Mouse (Mus musculus) adrenal gland, adult 10 weeks (tissue): Measurements from ENCODE around the gene Tap1. TPM values are rescaled to one million over a fixed set of nuclear protein-coding genes. Genes with fewer than 3 reads are reported as not detected.

Source experiments
- polyA plus RNA-seq: library from polyadenylated mRNA; stranded (reverse); fragments of 350-450 nt; fragmentation: Illumina TruSeq; extraction: RNeasy Lipid Tissue Mini Kit (QIAGEN cat#74804); gene quantifications from one replicate; pipeline ENCODE4 v1.2.3, GENCODE M21; 2014; ENCODE audit warnings: low read depth, low replicate concordance

Tap1 gene
- 2.2 TPM for polyA plus RNA-seq

DNA sequence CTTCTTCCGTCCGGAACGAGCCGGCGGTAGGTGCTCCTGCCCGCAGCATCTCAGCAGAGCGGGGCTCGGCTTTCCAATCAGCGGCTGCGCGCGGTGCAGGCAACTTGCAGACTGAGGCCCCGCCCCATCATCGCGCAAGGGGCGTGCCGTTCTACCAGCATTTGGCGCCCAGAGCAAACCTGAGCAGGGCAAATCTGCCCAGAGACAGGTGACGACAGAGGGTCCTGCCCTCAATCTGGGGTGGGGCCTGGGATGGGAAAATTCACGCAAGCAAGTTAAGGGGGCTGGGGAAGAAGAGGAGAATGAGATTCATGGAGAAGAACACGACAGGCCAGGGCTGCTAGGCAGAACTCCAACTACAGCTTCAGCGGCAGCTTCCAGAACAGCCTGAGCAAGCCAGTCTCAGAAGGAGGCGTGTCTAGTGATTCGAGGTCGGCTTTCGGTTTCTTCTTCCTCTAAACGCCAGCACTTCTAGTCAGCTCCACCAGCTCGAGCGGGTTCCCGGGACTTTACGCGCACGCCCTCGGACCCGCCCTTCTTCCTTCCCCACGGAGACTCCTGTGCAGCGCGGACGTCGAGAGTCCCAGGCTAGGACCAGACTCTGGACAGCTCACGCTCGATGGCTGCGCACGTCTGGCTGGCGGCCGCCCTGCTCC, at the start of gene Tap1, which contains the start of gene Psmb9:
Gene Tap1, plus strand, starts transcription at position 293 of the 656 bp plus-strand sequence.
Gene Psmb9, minus strand, starts transcription at position 504 of the 656 bp plus-strand sequence.

DNA sequence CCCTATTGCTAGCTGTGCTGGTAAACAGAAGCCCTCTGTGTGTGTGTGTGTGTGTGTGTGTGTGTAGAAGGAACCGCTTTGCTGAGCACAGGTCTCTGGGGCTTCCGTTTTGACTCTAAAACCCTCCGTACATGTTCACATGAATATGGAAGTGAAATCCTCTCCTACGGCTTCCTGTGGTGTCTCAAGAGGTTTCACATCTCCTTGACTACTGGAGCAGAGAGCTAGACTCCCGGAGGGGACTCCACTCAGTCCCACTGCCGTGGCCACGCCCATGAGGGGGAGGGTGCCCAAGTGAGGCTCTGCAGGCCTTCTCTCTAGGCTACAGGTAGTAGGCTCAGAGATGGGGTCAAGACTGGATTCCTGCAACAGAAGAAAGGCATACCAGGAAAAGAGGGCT, 44.3 kb upstream of the Tap1 start, which contains the start of gene H2-DMb2:
Gene H2-DMb2, plus strand, starts transcription at position 275 of the 400 bp plus-strand sequence.

DNA sequence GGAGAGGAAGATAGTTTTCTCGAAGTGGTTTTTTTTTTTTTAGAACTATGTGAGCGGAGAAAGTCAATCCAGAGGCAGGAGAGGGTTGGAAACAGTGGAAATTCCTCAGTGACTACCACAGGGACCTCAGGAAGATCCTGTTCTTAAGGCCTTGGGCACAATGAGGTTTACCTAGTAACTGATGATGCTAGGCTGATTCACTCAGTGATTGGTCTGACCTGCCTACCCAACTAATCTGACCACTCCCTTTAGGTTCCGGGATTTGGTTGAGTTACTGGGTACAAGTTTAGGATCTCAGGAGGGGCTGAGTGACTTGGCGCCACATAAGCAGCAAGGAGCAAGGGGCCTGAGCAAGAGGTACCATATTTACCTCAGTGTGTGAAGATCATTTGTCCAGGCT, 34.4 kb upstream of the Tap1 start, which contains the start of gene H2-DMb1:
Gene H2-DMb1, plus strand, starts transcription at position 150 of the 400 bp plus-strand sequence.

DNA sequence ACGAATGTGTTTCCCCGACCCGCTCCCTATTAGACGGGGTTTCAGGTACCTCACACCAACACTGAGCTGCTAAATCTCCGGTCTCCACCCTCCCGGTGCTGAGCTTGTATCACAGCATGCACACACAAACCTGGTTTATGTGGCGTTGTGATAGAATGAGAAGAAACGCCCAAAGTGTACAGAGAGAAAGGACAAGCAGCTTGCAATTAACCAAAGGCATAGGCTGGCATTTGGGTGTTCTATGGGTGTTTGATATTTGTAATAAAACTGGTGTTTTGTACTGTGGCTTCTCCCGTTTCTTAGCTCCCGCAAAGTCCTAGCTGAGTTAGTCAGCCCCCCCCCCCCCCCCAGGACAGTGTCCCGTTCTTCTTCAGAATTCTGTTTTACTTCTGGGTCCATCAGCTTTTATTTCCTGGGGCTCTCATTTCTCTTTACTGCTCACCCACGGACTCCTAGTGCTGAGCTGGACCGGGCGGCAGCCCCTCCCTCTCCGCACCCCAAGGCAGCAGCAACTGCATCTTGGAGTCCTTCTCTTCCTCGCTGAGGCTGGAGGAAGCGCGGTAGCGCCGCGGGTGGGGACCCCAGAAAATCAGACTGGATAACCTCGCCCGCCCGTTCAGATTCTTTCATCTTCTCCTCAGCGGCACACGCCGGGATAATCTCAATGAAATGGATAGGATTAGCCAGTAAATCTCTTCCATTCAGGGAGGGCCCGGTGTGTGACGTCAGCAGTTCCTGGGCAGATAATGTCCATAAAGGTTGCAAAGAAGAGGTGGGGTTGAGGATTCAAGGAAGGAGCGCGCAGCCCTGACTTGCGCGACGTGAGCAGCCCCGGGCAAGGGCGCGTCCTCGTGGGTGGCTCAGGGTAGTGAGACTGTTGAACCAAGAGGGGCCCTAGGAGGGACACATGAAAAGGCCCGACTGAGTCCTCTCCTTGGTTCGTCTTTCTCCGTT, 9.9 kb downstream of the Tap1 start, which contains the start of gene Psmb8:
Gene Psmb8, plus strand, starts transcription at position 781 of the 954 bp plus-strand sequence.

DNA sequence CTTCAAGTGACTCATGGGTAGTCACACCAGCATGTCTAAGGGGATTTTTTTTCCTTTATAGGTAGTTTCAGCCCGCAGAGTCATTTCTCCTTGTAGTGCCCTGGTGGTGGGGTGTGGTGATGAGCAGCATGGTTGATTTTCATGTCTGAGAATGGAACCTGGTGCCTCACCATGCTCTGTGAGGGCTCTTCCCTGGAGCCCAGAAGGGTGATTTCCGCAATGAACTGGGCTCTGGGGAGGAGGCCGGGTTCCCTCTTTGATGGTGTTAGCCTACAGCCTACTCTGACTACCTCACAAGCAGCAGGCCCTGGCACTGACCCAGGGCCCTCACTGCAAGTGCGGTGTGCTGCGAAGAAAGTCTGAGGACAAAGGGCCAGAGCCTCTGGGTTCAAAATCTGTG, 16.1 kb downstream of the Tap1 start, which contains the start of gene Tap2:
Gene Tap2, plus strand, starts transcription at position 84 of the 400 bp plus-strand sequence.

GRCm38 (mm10) chr17:34238706-34239105, 51.4 kb downstream of the Tap1 start, which contains the start of gene H2-Ob:
Gene H2-Ob (plus strand): TSS chr17:34238903.

Other genes with a start within 250 kb of the Tap1 start
- 14.8 TPM for gene Pfdn6, start 247.2 kb upstream of the Tap1 start, polyA plus RNA-seq
- gene Wdr46, start 246.9 kb upstream of the Tap1 start, polyA plus RNA-seq: 0.70 TPM
- 0.35 TPM for gene B3galt4, start 236.1 kb upstream of the Tap1 start, polyA plus RNA-seq
- 6.1 TPM for gene Vps52, start 231.7 kb upstream of the Tap1 start, polyA plus RNA-seq
- gene Rps18, start 231.6 kb upstream of the Tap1 start, polyA plus RNA-seq: 17.8 TPM
- 201 TPM for gene H2-K1, start 187.2 kb upstream of the Tap1 start, polyA plus RNA-seq
- 1.9 TPM for gene Ring1, start 162.9 kb upstream of the Tap1 start, polyA plus RNA-seq
- gene H2-Ke6, start 159.5 kb upstream of the Tap1 start, polyA plus RNA-seq: 6.8 TPM
- 0.82 TPM for gene Slc39a7, start 155.9 kb upstream of the Tap1 start, polyA plus RNA-seq
- 0.99 TPM for gene Rxrb, start 155.7 kb upstream of the Tap1 start, polyA plus RNA-seq
- gene Col11a2, start 148.1 kb upstream of the Tap1 start, polyA plus RNA-seq: not detected
- not detected for gene H2-Oa, start 95.2 kb upstream of the Tap1 start, polyA plus RNA-seq
- gene H2-DMa, start 68.0 kb upstream of the Tap1 start, polyA plus RNA-seq: not detected
- 272 TPM for gene Brd2, start 64.9 kb upstream of the Tap1 start, polyA plus RNA-seq
- not detected for gene H2-DMb2, start 44.2 kb upstream of the Tap1 start, polyA plus RNA-seq
- 2.0 TPM for gene H2-DMb1, start 34.5 kb upstream of the Tap1 start, polyA plus RNA-seq
- 2.9 TPM for gene Psmb9, start 211 bp downstream of the Tap1 start, polyA plus RNA-seq
- 1.2 TPM for gene Psmb8, start 10.2 kb downstream of the Tap1 start, polyA plus RNA-seq
- 0.64 TPM for gene Tap2, start 16.0 kb downstream of the Tap1 start, polyA plus RNA-seq
- gene H2-Ob, start 51.4 kb downstream of the Tap1 start, polyA plus RNA-seq: 1.1 TPM
- gene H2-Ab1, start 70.1 kb downstream of the Tap1 start, polyA plus RNA-seq: 26.2 TPM
- 42.5 TPM for gene H2-Aa, start 100.3 kb downstream of the Tap1 start, polyA plus RNA-seq
- gene H2-Eb1, start 118.3 kb downstream of the Tap1 start, polyA plus RNA-seq: 2.9 TPM
- not detected for gene H2-Eb2, start 138.1 kb downstream of the Tap1 start, polyA plus RNA-seq
- not detected for gene Btnl2, start 167.3 kb downstream of the Tap1 start, polyA plus RNA-seq
- not detected for gene Btnl1, start 189.6 kb downstream of the Tap1 start, polyA plus RNA-seq
- gene BC051142, start 211.3 kb downstream of the Tap1 start, polyA plus RNA-seq: 3.4 TPM